Mouse (Mus musculus) cortical plate, adult 2 months (tissue): Measurements from ENCODE around the gene Nfic.

Source experiments
- CTCF ChIP-seq: fragments of 200-500 bp; IDR thresholded peaks from 2 replicates; pipeline ENCODE4 v1.5.1; 2011; ENCODE audit warnings: mild to moderate bottlenecking, control low read depth, low read length; ENCODE audit not compliant: insufficient read depth; ENCODE audit errors: extremely low read depth
- POLR2A ChIP-seq: fragments of 200-500 bp; IDR thresholded peaks from 2 replicates; pipeline ENCODE4 v1.6.1; 2011; ENCODE audit warnings: mild to moderate bottlenecking, low read length, control low read depth; ENCODE audit not compliant: insufficient read depth; ENCODE audit errors: extremely low read depth

- TF ChIP-seq CTCF (no peak), POLR2A (no peak)
Observed at GRCm38 (mm10) chr10:81414682-81415081, 40.8 kb downstream of the Nfic start.
